Mouse (Mus musculus) neural tube, embryonic 13.5 days (tissue): ENCODE results near the gene Mmp28. TPM values are rescaled to one million over a fixed set of nuclear protein-coding genes. Genes with fewer than 3 reads are reported as not detected.

ENCODE experiments used
- ATAC-seq: fragments of 200-750 bp; cut with Nextera tagmentation; 2 replicates; pipeline ENCODE4 v1.8.0; 2017; ENCODE audit warnings: low read depth, mild to moderate bottlenecking, moderate TSS enrichment, moderate library complexity
- H3K27ac ChIP-seq: fragments of 300-500 bp; sonication (generic); replicated peaks from 2 replicates; pipeline ENCODE4 v1.5.1; 2015; ENCODE audit warnings: moderate library complexity, mild to moderate bottlenecking, inconsistent platforms
- H3K27me3 ChIP-seq: fragments of 300-500 bp; sonication (generic); 2 replicates; pipeline ENCODE4 v1.6.1; 2015; ENCODE audit warnings: mild to moderate bottlenecking, inconsistent platforms
- H3K36me3 ChIP-seq: fragments of 300-500 bp; sonication (generic); 2 replicates; pipeline ENCODE4 v1.6.1; 2015; ENCODE audit warnings: mild to moderate bottlenecking, inconsistent platforms
- H3K4me1 ChIP-seq: fragments of 300-500 bp; sonication (generic); replicated peaks from 2 replicates; pipeline ENCODE4 v1.6.1; 2015; ENCODE audit warnings: inconsistent platforms
- H3K4me2 ChIP-seq: fragments of 300-500 bp; sonication (generic); 2 replicates; pipeline ENCODE4 v1.6.1; 2015; ENCODE audit warnings: inconsistent platforms, mild to moderate bottlenecking, moderate library complexity
- H3K4me3 ChIP-seq: fragments of 300-500 bp; sonication (generic); 2 replicates; pipeline ENCODE4 v1.5.1; 2015; ENCODE audit warnings: mild to moderate bottlenecking, inconsistent platforms
- H3K9ac ChIP-seq: fragments of 300-500 bp; sonication (generic); 2 replicates; pipeline ENCODE4 v1.6.1; 2015; ENCODE audit warnings: moderate library complexity, mild to moderate bottlenecking, inconsistent platforms
- H3K9me3 ChIP-seq: fragments of 300-500 bp; sonication (generic); 2 replicates; pipeline ENCODE4 v1.6.1; 2016; ENCODE audit warnings: inconsistent platforms
- WGBS: fragments of 180-500 bp; shearing (Covaris S2); methylation state at CpG from one replicate; pipeline ENCODE4 v1.1.7; 2015; 5-methylcytosine and 5-hydroxymethylcytosine counted together
- polyA plus RNA-seq: library from polyadenylated mRNA; unstranded; fragments of >200 nt; fragmentation: Nextera tagmentation; extraction: Ambion mirVana; gene quantifications from 2 replicates; pipeline ENCODE4 v1.2.1, GENCODE M21; 2015

The Mmp28 gene
- polyA plus RNA-seq, 1 experiment from 2014 or later, result 3.5 TPM

DNA sequence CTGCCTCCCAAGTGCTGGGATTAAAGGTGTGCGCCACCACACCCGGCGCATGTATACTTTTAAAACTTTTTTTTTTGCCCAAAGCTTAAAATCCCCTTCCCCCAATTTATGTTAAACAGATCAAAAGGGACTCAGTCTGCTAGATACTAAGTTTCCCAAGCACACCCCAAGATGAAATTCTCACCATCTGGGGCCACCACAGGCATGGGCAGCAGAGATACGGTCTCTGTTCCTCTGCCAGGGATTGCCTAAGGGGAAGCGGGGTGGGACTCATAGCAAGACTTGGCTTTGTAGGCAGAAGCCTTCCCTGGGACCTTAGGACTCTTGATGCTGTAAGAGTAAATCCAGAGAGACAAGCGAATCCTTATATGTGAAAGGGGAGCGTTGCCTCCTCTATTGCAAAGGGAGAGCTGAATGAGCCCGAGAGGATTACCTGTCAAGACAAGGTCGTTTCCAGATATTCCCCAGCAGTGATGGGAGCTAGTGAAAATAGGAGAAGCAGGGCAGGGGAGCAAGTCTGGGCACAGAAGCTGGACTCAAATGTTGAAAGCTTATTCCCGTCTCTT lies 1.3 kb downstream of the Mmp28 start:
- H3K27ac ChIP-seq, result no peak overlapping the region
- 77% methylated on average over 10 of the region's 10 CpGs for WGBS
- H3K9ac ChIP-seq, result peak overlapping the region; percentile 17; the same call in 1 of the 2 replicates
- H3K9me3 ChIP-seq, result no peaks in the 10 kb centered on the region
- no peak for ATAC-seq
- H3K4me2 ChIP-seq, result peak overlapping the region; percentile 97
- peaks cover 54% of the 10 kb centered on the region for H3K27me3 ChIP-seq
- H3K4me3 ChIP-seq, result peak overlapping the region; percentile 57; the same call in 1 of the 2 replicates
- peaks cover 33% of the 10 kb centered on the region for H3K4me1 ChIP-seq
- no peaks in the 10 kb centered on the region for H3K36me3 ChIP-seq

DNA sequence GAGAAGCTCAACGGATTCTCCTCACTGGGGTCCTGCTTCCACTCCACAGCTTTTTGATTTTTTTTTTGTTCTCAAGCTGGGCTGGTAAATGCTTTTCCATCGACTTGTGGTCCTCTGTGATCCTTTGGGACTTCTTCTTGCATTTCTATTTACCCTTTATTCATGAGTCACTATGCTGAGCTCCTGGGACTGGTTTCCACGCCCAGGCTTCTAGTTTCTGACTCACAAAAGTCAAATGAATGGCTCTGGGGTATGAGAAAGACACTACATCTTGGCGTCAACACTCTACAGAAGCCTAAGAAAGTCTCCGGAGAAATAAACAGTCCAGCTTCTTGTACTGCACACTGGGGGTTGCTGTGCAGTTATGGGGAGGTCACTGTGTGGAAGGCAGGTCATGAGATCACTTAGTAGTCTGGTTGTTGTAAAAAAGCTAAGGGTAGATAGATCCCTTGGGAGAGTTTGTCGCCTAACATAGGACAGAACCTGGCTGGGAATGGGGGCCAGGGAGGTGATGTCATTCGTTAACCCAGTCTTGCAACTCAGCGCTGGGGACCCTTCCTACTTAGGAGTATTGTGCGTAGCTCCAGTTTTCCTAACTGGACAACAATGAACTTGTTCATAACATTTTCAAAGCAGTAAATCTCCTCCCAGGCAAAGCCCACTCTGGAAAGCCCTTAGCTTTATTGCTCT lies 4.8 kb downstream of the Mmp28 start:
- no peak overlapping the region for H3K9ac ChIP-seq
- H3K4me3 ChIP-seq, result no peak overlapping the region
- peaks cover 28% of the 10 kb centered on the region for H3K27me3 ChIP-seq
- H3K36me3 ChIP-seq, result no peaks in the 10 kb centered on the region
- H3K9me3 ChIP-seq, result no peaks in the 10 kb centered on the region
- H3K27ac ChIP-seq, result peak overlapping the region; percentile 55
- ATAC-seq, result no peak
- H3K4me2 ChIP-seq, result no peak overlapping the region
- WGBS, result 55% methylated on average over 9 of the region's 9 CpGs
- peaks cover 25% of the 10 kb centered on the region for H3K4me1 ChIP-seq

DNA sequence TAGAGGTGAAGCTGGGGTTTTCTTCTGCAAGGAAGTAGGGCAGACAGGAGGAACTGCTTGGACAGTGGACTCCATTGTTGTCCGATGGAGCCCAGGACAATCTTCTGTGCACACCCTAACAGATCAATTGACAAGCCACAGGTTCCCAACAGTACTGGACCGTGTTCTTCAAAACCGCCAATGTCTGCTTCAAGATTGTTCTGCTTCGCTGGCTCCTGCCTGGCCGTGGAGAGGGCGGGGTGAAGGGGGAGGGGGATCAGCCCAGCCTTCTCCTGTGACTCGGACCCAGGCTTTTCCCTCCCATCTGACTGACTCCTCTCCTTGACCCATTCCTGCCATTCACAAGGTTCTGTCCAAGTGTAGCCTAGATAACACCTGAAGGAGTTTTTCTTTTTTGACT lies 5.6 kb downstream of the Mmp28 start:
- ATAC-seq, result no peak
- Histone ChIP-seq H3K36me3 (no peaks in the 10 kb centered on the region), H3K9me3 (no peaks in the 10 kb centered on the region), H3K27me3 (peaks cover 20% of the 10 kb centered on the region), H3K27ac (peak overlapping the region; percentile 55; the same call in 1 of the 2 replicates), H3K9ac (no peak overlapping the region), H3K4me1 (peaks cover 17% of the 10 kb centered on the region), H3K4me3 (no peak overlapping the region), H3K4me2 (no peak overlapping the region)
- WGBS, result 43% methylated on average over 7 of the region's 7 CpGs

DNA sequence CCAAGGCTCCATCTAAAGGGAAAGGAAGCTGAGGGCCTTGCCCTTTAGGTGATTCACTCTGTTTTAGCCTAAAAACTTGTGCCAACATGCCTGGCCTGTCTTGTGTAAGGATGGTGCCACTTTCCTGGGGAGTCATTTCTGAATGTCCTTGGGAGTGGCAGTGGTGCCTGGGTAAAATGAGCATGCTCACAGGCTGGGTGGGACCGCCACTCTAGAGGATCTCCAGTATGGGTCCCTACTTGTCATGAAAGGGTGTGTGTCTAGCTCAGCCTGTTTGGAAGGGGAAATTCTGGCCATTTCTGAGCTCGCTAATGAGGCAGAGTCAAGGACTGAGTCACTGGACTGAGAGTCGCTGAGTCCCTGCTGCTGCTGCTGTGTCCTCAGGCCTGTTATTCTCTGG lies 7.3 kb downstream of the Mmp28 start:
- Histone ChIP-seq H3K4me3 (no peak overlapping the region), H3K36me3 (no peaks in the 10 kb centered on the region), H3K9ac (no peak overlapping the region), H3K27me3 (peaks cover 4% of the 10 kb centered on the region), H3K9me3 (no peaks in the 10 kb centered on the region), H3K4me2 (no peak overlapping the region), H3K4me1 (peaks cover 16% of the 10 kb centered on the region; the same call in 1 of the 2 replicates), H3K27ac (no peak overlapping the region)
- 64% methylated on average over 3 of the region's 3 CpGs for WGBS
- ATAC-seq, result no peak

DNA sequence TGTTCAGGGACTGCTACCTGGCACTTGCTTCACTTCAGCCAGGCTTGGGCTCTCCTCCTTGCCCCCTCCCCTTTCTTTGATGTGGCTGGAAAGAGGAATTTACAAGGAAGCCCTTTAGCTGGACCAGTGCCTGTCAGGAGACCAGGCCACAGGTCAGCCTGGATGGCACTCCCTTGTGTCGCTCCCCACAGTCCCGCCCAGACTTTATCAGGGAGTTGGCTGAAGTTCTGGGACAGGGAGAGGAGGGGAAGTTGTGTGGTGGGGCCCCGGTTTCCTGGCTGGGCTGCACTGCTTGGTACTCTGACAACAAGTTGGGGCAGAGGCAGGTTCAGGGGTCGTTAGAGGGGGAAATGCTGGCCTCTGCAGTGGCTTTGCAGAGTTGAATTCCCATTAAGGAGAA lies 8.3 kb downstream of the Mmp28 start:
- no peak for ATAC-seq
- H3K4me3 ChIP-seq, result no peak overlapping the region
- 17% methylated on average over 4 of the region's 4 CpGs for WGBS
- H3K9me3 ChIP-seq, result no peaks in the 10 kb centered on the region
- no peak overlapping the region for H3K9ac ChIP-seq
- H3K4me2 ChIP-seq, result no peak overlapping the region
- H3K36me3 ChIP-seq, result no peaks in the 10 kb centered on the region
- no peaks in the 10 kb centered on the region; the same call in 1 of the 2 replicates for H3K27me3 ChIP-seq
- H3K4me1 ChIP-seq, result peaks cover 16% of the 10 kb centered on the region; the same call in 1 of the 2 replicates
- no peak overlapping the region for H3K27ac ChIP-seq

DNA sequence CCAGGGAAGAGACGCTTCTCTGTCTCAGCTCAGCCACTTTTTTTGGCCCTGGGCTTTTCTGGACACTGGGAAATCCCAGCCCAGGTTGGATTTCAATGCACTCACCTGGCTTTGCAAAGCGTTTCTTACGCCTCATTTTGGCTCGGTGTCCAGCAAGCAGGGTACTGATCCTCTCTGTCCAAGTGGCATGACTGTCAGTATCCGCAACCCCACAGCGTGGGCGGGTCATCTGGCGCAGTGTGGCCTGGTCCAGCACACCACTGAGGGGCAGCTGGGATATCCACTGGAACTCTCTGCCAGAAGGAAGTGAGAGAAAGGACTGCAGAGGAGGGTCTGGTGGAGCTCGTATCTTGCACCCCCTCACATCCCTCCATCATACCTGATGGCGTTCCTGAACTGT lies 11.6 kb downstream of the Mmp28 start:
- Histone ChIP-seq H3K36me3 (no peaks in the 10 kb centered on the region), H3K4me2 (no peak overlapping the region), H3K9ac (no peak overlapping the region), H3K9me3 (no peaks in the 10 kb centered on the region), H3K4me1 (peaks cover 24% of the 10 kb centered on the region), H3K27me3 (peaks cover 6% of the 10 kb centered on the region), H3K4me3 (no peak overlapping the region), H3K27ac (no peak overlapping the region)
- ATAC-seq, result no peak
- WGBS, result 91% methylated on average over 10 of the region's 10 CpGs

DNA sequence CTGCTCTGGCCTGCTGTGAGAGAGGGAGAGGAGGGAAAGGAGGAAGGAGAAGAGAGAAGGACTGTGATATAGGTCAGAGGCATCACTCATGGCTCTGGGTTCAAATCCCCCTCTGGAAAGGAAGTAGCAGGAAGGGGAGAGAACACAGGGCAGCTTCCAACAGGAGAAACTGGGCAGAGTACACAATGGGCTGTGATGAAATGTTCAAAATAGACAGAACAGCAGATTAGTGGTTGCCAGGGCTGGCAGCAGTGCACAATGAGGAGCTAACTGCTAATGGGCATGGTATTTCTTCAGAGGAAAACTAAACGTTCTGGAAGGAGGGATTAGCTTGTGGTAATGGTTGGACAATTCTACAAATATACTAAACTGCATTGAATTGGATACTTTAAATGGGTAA lies 12.3 kb downstream of the Mmp28 start:
- H3K4me3 ChIP-seq, result no peak overlapping the region
- peaks cover 24% of the 10 kb centered on the region for H3K4me1 ChIP-seq
- H3K27ac ChIP-seq, result no peak overlapping the region
- no peak overlapping the region for H3K4me2 ChIP-seq
- no peak for ATAC-seq
- 49% methylated on average over 1 of the region's 1 CpGs for WGBS
- no peaks in the 10 kb centered on the region for H3K9me3 ChIP-seq
- H3K27me3 ChIP-seq, result peaks cover 13% of the 10 kb centered on the region
- no peak overlapping the region for H3K9ac ChIP-seq
- no peaks in the 10 kb centered on the region for H3K36me3 ChIP-seq

DNA sequence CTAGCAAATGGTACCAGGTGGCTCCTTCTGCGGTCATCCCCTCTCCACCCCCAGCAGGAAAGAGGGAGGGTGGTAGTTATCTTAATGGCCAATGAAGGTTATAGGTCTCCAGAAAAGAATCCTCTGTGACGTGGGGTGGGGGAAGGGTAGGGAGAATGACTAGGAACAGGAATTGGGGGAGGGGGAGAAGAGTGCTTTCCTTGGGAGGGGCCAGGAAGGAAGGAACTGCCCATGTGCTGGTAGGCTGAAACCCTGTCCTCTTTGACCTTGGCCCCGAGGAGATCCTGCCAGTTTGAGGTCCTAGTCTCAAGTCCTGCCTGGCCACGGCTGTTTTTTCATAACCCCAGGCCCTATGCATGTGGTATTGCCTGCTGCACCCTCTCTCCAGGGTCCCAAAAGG lies 13.6 kb downstream of the Mmp28 start:
- no peaks in the 10 kb centered on the region for H3K9me3 ChIP-seq
- 52% methylated on average over 4 of the region's 4 CpGs for WGBS
- H3K4me1 ChIP-seq, result peaks cover 29% of the 10 kb centered on the region
- H3K27ac ChIP-seq, result peak overlapping the region; percentile 61; the same call in 1 of the 2 replicates
- peaks cover 25% of the 10 kb centered on the region for H3K27me3 ChIP-seq
- no peak overlapping the region for H3K4me2 ChIP-seq
- no peaks in the 10 kb centered on the region for H3K36me3 ChIP-seq
- no peak overlapping the region for H3K9ac ChIP-seq
- ATAC-seq, result no peak
- no peak overlapping the region for H3K4me3 ChIP-seq

DNA sequence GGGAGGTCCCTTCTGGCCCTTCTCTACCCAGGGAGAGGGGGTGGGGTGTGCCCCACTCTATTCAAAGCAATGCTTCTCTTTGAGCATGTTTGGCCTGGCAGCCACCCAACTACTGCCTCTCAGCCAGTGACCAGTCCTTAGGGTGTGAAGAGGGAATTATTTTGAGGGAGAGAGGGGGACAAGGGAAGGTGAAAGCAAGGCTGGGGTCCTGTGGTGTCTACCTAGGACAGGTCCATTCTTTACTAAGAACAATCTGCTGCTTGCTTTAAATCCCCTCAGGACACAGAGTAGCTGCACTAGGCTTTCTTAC lies 14.0 kb downstream of the Mmp28 start:
- Histone ChIP-seq H3K9ac (no peak overlapping the region), H3K27me3 (peaks cover 29% of the 10 kb centered on the region), H3K36me3 (no peaks in the 10 kb centered on the region), H3K9me3 (no peaks in the 10 kb centered on the region), H3K4me1 (peaks cover 29% of the 10 kb centered on the region), H3K4me3 (no peak overlapping the region), H3K4me2 (no peak overlapping the region), H3K27ac (peak overlapping the region; percentile 61; the same call in 1 of the 2 replicates)
- no peak; the same call in 1 of the 2 replicates for ATAC-seq

DNA sequence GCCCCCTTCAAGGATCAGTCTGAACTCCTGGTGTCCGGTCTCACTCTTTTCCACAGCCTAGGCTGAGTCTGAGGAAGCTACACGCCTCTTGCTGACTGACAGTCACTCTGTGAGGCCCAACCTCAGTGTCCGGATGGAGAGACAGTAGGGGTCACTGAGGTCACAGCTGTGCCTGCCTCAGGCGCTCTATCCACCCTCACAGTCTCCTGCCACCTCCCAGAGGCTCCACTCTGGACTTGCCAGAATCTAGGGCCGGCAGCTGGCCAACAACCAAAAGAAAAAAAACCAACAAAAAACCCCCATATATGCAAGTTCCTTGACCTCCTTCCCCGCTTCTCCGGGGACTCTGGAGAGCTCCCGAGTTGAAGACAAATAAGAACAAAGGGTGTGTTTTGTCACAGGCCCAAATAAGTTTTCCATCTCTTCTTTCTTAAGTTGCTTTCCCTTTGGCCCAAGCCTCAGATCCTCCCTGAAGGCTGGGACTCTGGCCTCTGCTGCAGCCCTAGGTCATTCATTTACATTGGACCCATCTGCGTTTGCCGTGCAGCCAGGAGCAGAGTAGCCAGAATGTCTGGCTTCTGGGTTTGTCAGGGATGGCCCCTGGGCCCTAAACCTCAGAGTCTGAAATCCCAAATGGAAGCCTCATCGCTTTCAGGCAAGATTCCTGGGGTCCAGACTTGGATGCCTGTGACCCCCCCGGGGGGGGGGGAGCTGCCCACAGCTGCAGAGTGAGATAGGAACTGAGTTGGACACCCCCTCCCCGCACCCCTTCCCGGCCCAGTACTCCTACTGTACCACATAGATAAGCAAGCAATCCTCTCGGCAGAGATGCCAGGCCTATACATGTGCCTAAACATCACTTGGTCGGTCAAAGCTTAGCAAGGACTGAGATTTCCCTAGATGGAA lies 14.6 kb downstream of the Mmp28 start:
- Histone ChIP-seq H3K4me1 (peaks cover 29% of the 10 kb centered on the region), H3K4me3 (no peak overlapping the region), H3K27me3 (peaks cover 35% of the 10 kb centered on the region), H3K9ac (no peak overlapping the region), H3K27ac (peak overlapping the region; percentile 56), H3K36me3 (no peaks in the 10 kb centered on the region), H3K9me3 (no peaks in the 10 kb centered on the region), H3K4me2 (no peak overlapping the region)
- 45% methylated on average over 16 of the region's 16 CpGs for WGBS
- 0 out of 2 replicates have a peak, but pooled peaks have one; percentile 36 for ATAC-seq

DNA sequence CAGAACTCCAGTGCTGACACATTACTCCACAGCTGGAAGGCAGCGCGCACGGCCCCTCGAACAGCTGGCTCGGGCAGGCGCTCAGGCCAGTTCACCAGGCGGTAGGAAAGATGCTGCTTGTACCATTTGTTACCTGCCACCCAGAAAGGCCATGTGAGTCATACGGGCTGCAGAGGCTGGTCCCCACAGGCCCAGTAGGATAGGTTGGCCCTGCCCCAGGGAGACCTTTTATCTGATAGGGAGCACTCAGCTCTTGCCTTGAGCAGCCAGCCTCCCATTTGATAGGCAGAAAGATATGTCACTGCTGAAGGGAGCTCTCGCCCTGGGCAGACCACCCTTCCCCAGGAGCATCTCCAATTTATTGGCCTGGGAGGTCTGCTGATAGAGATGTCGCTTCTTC lies 15.3 kb downstream of the Mmp28 start:
- Histone ChIP-seq H3K4me2 (no peak overlapping the region), H3K4me3 (no peak overlapping the region), H3K9me3 (no peaks in the 10 kb centered on the region), H3K4me1 (peaks cover 32% of the 10 kb centered on the region), H3K36me3 (no peaks in the 10 kb centered on the region), H3K9ac (no peak overlapping the region), H3K27me3 (peaks cover 41% of the 10 kb centered on the region), H3K27ac (no peak overlapping the region)
- ATAC-seq, result no peak
- WGBS, result 71% methylated on average over 10 of the region's 10 CpGs

DNA sequence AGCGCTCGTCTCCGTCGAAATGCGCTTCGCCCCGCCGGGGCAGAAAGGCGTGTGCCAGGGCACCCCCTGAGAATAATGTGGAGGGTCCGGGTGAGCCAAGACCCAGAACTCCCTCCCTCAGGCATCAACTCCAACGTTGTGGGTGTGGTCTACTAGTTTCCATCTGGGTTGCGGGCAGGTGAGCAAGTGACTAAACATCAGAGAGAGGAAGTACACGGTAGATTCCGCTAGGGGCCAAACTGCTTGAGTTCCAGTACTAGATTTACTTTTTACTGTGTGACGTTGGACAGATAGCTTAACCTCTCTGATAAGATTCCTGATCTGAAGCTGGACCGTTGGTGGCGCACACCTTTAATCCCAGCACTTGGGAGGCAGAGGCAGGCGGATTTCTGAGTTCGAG lies 17.9 kb downstream of the Mmp28 start:
- ATAC-seq, result no peak
- peaks cover 59% of the 10 kb centered on the region for H3K27me3 ChIP-seq
- H3K36me3 ChIP-seq, result no peaks in the 10 kb centered on the region
- H3K27ac ChIP-seq, result no peak overlapping the region
- 27% methylated on average over 19 of the region's 19 CpGs for WGBS
- peak overlapping the region; percentile 39 for H3K4me2 ChIP-seq
- peak overlapping the region; percentile 17 for H3K4me3 ChIP-seq
- no peaks in the 10 kb centered on the region for H3K9me3 ChIP-seq
- H3K9ac ChIP-seq, result no peak overlapping the region
- peaks cover 41% of the 10 kb centered on the region for H3K4me1 ChIP-seq
